Mouse (Mus musculus) lung, adult 2 months (tissue): ENCODE data around the gene Wdr26.

Experiments
- CTCF ChIP-seq: fragments of 200-500 bp; IDR thresholded peaks from 2 replicates; pipeline ENCODE4 v1.5.1; 2011; ENCODE audit warnings: mild to moderate bottlenecking, low read length, control low read depth; ENCODE audit not compliant: insufficient read depth
- POLR2A ChIP-seq: fragments of 200-500 bp; IDR thresholded peaks from 2 replicates; pipeline ENCODE4 v1.6.1; 2011; ENCODE audit warnings: low read depth, mild to moderate bottlenecking, control low read depth, low read length, borderline replicate concordance; ENCODE audit errors: extremely low read depth

DNA sequence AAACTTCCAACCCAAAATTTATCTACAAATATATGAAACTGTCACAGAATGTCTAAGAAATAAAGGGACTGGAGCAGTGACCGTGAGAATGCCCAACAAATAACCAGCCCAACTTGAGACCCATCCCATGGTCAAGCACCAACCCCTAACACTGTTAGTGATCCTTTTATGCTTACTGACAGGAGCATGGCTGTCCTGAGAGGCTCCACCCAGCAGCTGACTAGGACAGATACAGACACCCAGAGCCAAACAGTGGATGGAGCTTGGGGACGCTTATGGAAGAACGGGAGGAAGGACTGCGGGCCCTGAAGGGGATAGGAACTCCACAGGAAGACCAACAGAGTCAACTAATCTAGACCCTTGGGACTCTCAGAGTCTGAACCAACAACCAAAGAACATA, 22.9 kb downstream of the Wdr26 start:
- TF ChIP-seq POLR2A: no peak
- TF ChIP-seq CTCF: no peak
